Mouse (Mus musculus) lung, postnatal 0 days (tissue): ENCODE measurements around the gene Cpe. TPM values are rescaled to one million over a fixed set of nuclear protein-coding genes. Genes with fewer than 3 reads are reported as not detected.

Source experiments
- ATAC-seq: fragments of 200-750 bp; cut with Nextera tagmentation; 2 replicates; pipeline ENCODE4 v1.8.0; 2017; ENCODE audit warnings: moderate library complexity
- DNase-seq: peaks from one replicate; pipeline ENCODE4 v3.0.0-alpha.2; 2016; ENCODE audit warnings: low spot score
- H3K27ac ChIP-seq: fragments of 300-500 bp; sonication (generic); 2 replicates; pipeline ENCODE4 v1.5.1; 2014; ENCODE audit warnings: antibody characterized with exemption, mild to moderate bottlenecking, low read length, mixed read lengths
- H3K27me3 ChIP-seq: fragments of 300-500 bp; sonication (generic); replicated peaks from 2 replicates; pipeline ENCODE4 v1.6.1; 2014; ENCODE audit warnings: low read length, mixed read lengths; ENCODE audit not compliant: insufficient read depth
- H3K36me3 ChIP-seq: fragments of 300-500 bp; sonication (generic); 2 replicates; pipeline ENCODE4 v1.6.1; 2014; ENCODE audit warnings: low read length, mixed read lengths; ENCODE audit not compliant: insufficient read depth
- H3K4me1 ChIP-seq: fragments of 300-500 bp; sonication (generic); 2 replicates; pipeline ENCODE4 v1.6.1; 2014; ENCODE audit warnings: antibody characterized with exemption, low read depth, low read length, mixed read lengths; ENCODE audit not compliant: insufficient read depth
- H3K4me2 ChIP-seq: fragments of 300-500 bp; sonication (generic); replicated peaks from 2 replicates; pipeline ENCODE4 v1.6.1; 2014; ENCODE audit warnings: low read depth, mild to moderate bottlenecking, low read length, moderate library complexity, mixed read lengths
- H3K4me3 ChIP-seq: fragments of 300-500 bp; sonication (generic); 2 replicates; pipeline ENCODE4 v1.5.1; 2014; ENCODE audit warnings: low read depth, low read length
- H3K9ac ChIP-seq: fragments of 300-500 bp; sonication (generic); replicated peaks from 2 replicates; pipeline ENCODE4 v1.6.1; 2014; ENCODE audit warnings: low read depth, mild to moderate bottlenecking
- H3K9me3 ChIP-seq: fragments of 300-500 bp; sonication (generic); 2 replicates; pipeline ENCODE4 v1.6.1; 2016; ENCODE audit warnings: low read length, mixed read lengths
- CTCF ChIP-seq: IDR thresholded peaks from 2 replicates; pipeline ENCODE4 v1.5.1; 2016; ENCODE audit warnings: antibody characterized with exemption, mild to moderate bottlenecking
- EP300 ChIP-seq: IDR thresholded peaks from 2 replicates; pipeline ENCODE4 v1.6.1; 2016; ENCODE audit warnings: antibody characterized with exemption, mild to moderate bottlenecking, control low read depth
- WGBS: fragments of 180-500 bp; shearing (Covaris S2); extraction: QIAGEN DNeasy Blood & Tissue Kit; methylation state at CpG from one replicate; pipeline ENCODE4 v1.1.7; 2014; 5-methylcytosine and 5-hydroxymethylcytosine counted together
- polyA plus RNA-seq: library from polyadenylated mRNA; unstranded; fragments of >200 nt; fragmentation: Nextera tagmentation; extraction: Ambion mirVana; gene quantifications from 2 replicates; pipeline ENCODE4 v1.2.1, GENCODE M21; 2015

The Cpe gene
- polyA plus RNA-seq, 1 experiment from 2014 or later: 35.3 TPM

DNA sequence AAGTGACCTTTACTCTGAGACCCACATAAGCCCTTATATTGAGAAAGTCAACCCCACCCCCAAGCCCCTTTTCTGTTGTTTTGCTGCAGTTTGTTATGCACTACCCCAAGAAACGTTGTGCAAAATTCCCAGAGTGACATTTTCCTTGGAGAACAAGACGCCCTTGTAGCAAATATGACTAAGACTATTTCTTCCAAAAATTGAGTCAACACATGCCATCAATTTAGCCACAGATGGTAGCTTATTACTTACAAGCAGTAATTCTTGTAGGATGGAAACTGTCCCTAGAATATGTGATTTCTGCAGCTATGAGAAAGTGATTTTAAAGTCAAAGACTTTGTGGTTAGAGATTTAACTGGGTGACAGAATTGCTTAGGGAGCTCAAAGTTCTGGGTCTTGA is 37.8 kb downstream of the Cpe start:
- Histone ChIP-seq H3K27me3 (no peaks in the 10 kb centered on the region), H3K9ac (no peak overlapping the region), H3K4me2 (no peak overlapping the region), H3K27ac (no peak overlapping the region), H3K4me1 (no peaks in the 10 kb centered on the region), H3K4me3 (no peak overlapping the region), H3K9me3 (no peaks in the 10 kb centered on the region), H3K36me3 (no peaks in the 10 kb centered on the region)
- DNase-seq (no peak), ATAC-seq (no peak)
- WGBS: 82% methylated on average over 2 of the region's 2 CpGs
- no peak for TF ChIP-seq EP300

DNA sequence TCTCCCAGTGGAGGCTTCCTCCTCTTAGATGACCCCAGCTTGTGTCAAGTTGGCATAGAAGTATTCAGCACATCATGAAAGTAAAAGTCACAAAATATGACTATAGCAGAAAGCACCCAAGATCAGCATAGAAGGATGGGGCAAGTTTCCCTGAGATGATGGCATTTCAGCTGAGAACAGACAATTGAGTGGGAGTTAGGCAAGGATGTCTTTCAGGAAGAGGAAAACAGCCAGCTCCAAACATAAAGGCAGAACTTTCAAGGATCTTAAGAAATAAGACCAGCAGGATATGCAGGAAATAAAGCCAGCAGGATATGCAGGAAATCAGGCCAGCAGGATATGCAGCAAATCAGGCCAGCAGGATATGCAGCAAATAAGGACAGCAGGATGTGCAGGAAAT is 40.6 kb downstream of the Cpe start:
- TF ChIP-seq EP300: no peak
- TF ChIP-seq CTCF: no peak
- Histone ChIP-seq H3K4me2 (no peak overlapping the region), H3K4me1 (no peaks in the 10 kb centered on the region), H3K4me3 (no peak overlapping the region), H3K36me3 (no peaks in the 10 kb centered on the region), H3K9ac (no peak overlapping the region), H3K9me3 (no peaks in the 10 kb centered on the region), H3K27ac (no peak overlapping the region), H3K27me3 (no peaks in the 10 kb centered on the region)
- DNase-seq (no peak), ATAC-seq (no peak)

DNA sequence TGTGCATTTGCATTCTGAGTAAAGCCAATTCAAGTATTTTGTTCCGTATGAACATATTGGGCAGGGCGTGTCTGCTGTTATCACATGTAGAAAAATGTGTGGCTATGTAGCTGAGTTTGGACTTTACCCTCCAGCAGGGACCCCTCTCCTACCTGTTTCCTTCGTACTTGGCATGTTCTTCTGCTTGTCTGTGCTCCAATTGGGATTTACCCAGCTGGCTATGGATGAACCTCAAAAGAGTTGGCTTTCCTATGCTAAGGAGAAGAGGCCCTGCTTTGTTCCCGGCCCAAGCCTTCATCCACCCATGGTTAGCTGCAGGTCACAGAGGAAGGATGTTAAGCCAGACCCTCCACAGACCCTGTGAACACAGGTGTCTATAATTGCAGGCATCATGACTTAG is 44.8 kb downstream of the Cpe start:
- Histone ChIP-seq H3K9me3 (no peaks in the 10 kb centered on the region), H3K4me3 (no peak overlapping the region), H3K36me3 (no peaks in the 10 kb centered on the region), H3K27me3 (no peaks in the 10 kb centered on the region), H3K9ac (no peak overlapping the region), H3K4me1 (no peaks in the 10 kb centered on the region), H3K4me2 (no peak overlapping the region), H3K27ac (no peak overlapping the region)
- TF ChIP-seq EP300 (no peak), CTCF (no peak)
- 80% methylated on average over 4 of the region's 4 CpGs for WGBS
- DNase-seq (no peak), ATAC-seq (no peak)

DNA sequence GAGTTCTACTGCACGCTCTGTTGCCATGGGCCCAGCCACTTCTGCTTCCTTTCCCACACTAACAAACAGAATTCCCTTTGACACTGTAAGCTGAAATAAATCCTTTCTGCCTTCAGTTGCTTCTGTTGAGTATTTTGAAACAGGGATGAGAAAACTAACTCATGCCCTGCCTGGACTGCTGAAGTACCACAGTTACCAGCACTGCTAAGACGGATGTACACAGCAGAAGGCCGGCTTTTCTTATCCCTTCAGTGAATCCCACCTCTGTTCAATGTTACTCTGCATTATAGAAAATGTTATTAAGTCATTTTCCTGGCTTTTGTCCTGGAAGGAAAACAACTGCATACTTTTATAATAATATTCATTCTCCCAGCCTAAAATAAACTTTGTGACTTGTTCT is 45.7 kb downstream of the Cpe start:
- no peak for DNase-seq
- WGBS: 88% methylated on average over 3 of the region's 3 CpGs
- no peak overlapping the region for H3K4me2 ChIP-seq
- H3K9ac ChIP-seq: no peak overlapping the region
- H3K4me3 ChIP-seq: no peak overlapping the region
- no peak for ATAC-seq
- H3K36me3 ChIP-seq: no peaks in the 10 kb centered on the region
- no peaks in the 10 kb centered on the region for H3K27me3 ChIP-seq
- TF ChIP-seq EP300: no peak
- TF ChIP-seq CTCF: no peak
- no peaks in the 10 kb centered on the region for H3K9me3 ChIP-seq
- H3K4me1 ChIP-seq: no peaks in the 10 kb centered on the region
- no peak overlapping the region for H3K27ac ChIP-seq

DNA sequence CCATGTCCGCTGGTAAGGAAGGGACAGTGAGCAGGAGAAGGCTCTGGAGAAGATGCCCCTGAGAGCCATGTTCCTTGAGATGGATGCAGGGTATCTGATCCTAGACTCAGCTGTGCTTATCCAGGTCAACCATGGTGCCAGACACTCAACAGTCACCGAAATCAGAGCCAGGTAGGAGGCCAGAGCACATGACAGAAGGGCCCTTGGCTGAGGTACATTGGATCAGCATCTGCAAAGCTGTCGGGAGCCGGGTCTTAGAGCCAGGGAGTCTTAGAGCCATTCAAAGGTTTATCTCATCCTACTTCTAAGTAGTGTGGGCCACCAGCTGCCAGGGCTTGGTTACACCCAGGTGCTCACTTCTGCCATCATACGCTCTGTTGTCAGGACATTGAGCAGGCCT is 46.4 kb downstream of the Cpe start:
- H3K9me3 ChIP-seq: no peaks in the 10 kb centered on the region
- no peak for ATAC-seq
- no peak for DNase-seq
- TF ChIP-seq CTCF: no peak
- no peak for TF ChIP-seq EP300
- H3K36me3 ChIP-seq: no peaks in the 10 kb centered on the region
- 97% methylated on average over 5 of the region's 5 CpGs for WGBS
- H3K4me1 ChIP-seq: no peaks in the 10 kb centered on the region
- H3K27ac ChIP-seq: no peak overlapping the region
- no peak overlapping the region for H3K9ac ChIP-seq
- no peak overlapping the region for H3K4me2 ChIP-seq
- no peaks in the 10 kb centered on the region for H3K27me3 ChIP-seq
- H3K4me3 ChIP-seq: no peak overlapping the region

DNA sequence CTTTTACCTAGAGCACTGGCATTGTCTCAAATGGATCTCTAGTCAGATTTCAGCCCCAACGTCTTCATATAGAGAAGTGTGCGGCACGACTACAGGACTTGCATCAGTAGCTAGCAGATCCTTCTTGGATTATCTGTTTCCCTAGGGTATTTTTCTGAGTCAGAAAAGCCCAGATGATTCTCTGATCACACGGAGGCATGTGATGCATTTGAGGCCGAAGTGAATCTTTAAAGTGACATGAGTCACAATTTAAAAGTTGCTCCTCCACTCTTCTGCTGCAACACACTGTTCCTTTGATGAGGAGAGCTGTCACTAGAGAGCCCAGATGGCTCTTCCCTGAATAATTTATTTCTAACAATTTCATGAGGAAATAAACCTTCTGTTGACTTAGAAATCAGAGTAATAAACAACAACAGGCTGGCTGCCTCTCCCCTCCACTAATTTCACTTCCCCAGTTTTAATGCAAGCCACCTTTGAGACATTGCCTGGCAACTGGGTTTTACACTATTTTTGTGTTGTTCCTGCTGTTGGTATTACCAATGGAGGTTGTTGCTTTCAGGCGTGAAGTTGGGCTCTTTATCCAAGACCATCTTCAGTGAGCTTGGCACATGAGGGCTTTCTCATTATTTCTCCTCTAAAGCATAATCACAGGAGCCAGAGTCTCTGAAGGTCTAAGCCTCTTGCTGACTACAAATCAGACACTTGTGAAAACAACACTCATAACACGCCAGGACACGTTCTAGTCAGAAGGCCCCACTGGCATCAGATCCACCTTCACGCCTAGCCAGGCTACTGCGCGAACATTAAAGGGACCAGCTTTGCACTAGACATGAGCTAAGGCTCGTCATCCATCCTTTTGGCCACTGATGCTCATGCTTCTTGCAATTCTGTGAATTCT is 48.5 kb downstream of the Cpe start:
- H3K27me3 ChIP-seq: no peaks in the 10 kb centered on the region
- no peak overlapping the region for H3K9ac ChIP-seq
- 84% methylated on average over 12 of the region's 12 CpGs for WGBS
- no peaks in the 10 kb centered on the region for H3K9me3 ChIP-seq
- TF ChIP-seq EP300: no peak
- TF ChIP-seq CTCF: no peak
- H3K4me2 ChIP-seq: no peak overlapping the region
- H3K36me3 ChIP-seq: no peaks in the 10 kb centered on the region
- H3K4me3 ChIP-seq: no peak overlapping the region
- DNase-seq (no peak), ATAC-seq (no peak)
- H3K4me1 ChIP-seq: no peaks in the 10 kb centered on the region
- H3K27ac ChIP-seq: no peak overlapping the region

DNA sequence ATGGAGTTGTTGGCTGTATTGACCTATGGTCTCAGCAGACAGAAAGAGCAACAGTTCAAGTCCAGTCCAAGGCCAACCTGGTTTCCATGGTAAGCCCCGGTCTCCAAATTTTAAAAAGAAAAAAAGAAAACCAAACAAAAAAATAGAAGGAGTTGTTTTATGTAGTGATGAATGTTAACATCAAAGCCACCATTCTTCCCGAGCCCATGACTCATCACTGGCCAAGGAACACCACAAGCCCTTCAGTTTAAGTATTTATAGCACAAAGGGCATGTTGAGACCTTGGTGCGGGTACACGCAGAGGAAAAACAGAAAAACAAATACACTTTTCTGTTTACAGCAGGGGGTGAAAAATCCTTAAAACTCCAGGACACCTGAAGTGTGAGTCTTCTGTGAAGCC is 49.5 kb downstream of the Cpe start:
- no peak overlapping the region for H3K4me2 ChIP-seq
- H3K27me3 ChIP-seq: no peaks in the 10 kb centered on the region
- DNase-seq (no peak), ATAC-seq (no peak)
- no peak overlapping the region for H3K9ac ChIP-seq
- H3K9me3 ChIP-seq: no peaks in the 10 kb centered on the region
- no peaks in the 10 kb centered on the region for H3K36me3 ChIP-seq
- H3K4me3 ChIP-seq: no peak overlapping the region
- TF ChIP-seq EP300: no peak
- TF ChIP-seq CTCF: no peak
- WGBS: 60% methylated on average over 4 of the region's 4 CpGs
- H3K27ac ChIP-seq: no peak overlapping the region
- H3K4me1 ChIP-seq: no peaks in the 10 kb centered on the region
